Mouse (Mus musculus) lung, embryonic 14.5 days (tissue): Measurements from ENCODE around the gene Smim14. TPM values are rescaled to one million over a fixed set of nuclear protein-coding genes. Genes with fewer than 3 reads are reported as not detected.

Experiments used
- ATAC-seq: fragments of 200-750 bp; cut with Nextera tagmentation; 2 replicates; pipeline ENCODE4 v1.8.0; 2017; ENCODE audit warnings: mild to moderate bottlenecking, moderate TSS enrichment, moderate library complexity; ENCODE audit not compliant: insufficient read depth
- DNase-seq: peaks from one replicate; pipeline ENCODE4 v3.0.0-alpha.2; 2015
- H3K27ac ChIP-seq: fragments of 300-500 bp; sonication (generic); 2 replicates; pipeline ENCODE4 v1.5.1; 2014; ENCODE audit warnings: low read depth, mild to moderate bottlenecking, moderate library complexity
- H3K27me3 ChIP-seq: fragments of 300-500 bp; sonication (generic); 2 replicates; pipeline ENCODE4 v1.6.1; 2014; ENCODE audit warnings: low read length, control low read depth; ENCODE audit not compliant: insufficient read depth
- H3K36me3 ChIP-seq: fragments of 300-500 bp; sonication (generic); 2 replicates; pipeline ENCODE4 v1.6.1; 2014; ENCODE audit warnings: control low read depth; ENCODE audit not compliant: insufficient read depth
- H3K4me1 ChIP-seq: fragments of 300-500 bp; sonication (generic); 2 replicates; pipeline ENCODE4 v1.6.1; 2014; ENCODE audit warnings: antibody characterized with exemption, control low read depth; ENCODE audit not compliant: insufficient read depth
- H3K4me2 ChIP-seq: fragments of 300-500 bp; sonication (generic); 2 replicates; pipeline ENCODE4 v1.6.1; 2014; ENCODE audit warnings: mild to moderate bottlenecking
- H3K4me3 ChIP-seq: fragments of 300-500 bp; sonication (generic); 2 replicates; pipeline ENCODE4 v1.5.1; 2014; ENCODE audit warnings: low read depth, low read length
- H3K9ac ChIP-seq: fragments of 300-500 bp; sonication (generic); 2 replicates; pipeline ENCODE4 v1.6.1; 2014
- H3K9me3 ChIP-seq: fragments of 300-500 bp; sonication (generic); 2 replicates; pipeline ENCODE4 v1.6.1; 2016; ENCODE audit warnings: low read depth, low read length, control low read depth
- CTCF ChIP-seq: IDR thresholded peaks from 2 replicates; pipeline ENCODE4 v1.5.1; 2016; ENCODE audit warnings: antibody characterized with exemption, low read depth
- WGBS: fragments of 180-500 bp; shearing (Covaris S2); extraction: QIAGEN DNeasy Blood & Tissue Kit; methylation state at CpG from one replicate; pipeline ENCODE4 v1.1.7; 2014; 5-methylcytosine and 5-hydroxymethylcytosine counted together
- polyA plus RNA-seq: library from polyadenylated mRNA; unstranded; fragments of >200 nt; fragmentation: Nextera tagmentation; extraction: Ambion mirVana; gene quantifications from 2 replicates; pipeline ENCODE4 v1.2.1, GENCODE M21; 2014

Smim14 gene
- polyA plus RNA-seq, result 83.0 and 91.2 TPM in 2 replicates

- DNase-seq (peak; percentile 98), ATAC-seq (peak; percentile 98)
- whole genome bisulfite sequencing, result under 1% methylated on average over 62 of the region's 66 CpGs
- no peak for TF ChIP-seq CTCF
- H3K9ac ChIP-seq, result peak within 1 kb of the TSS; percentile 97
- H3K4me3 ChIP-seq, result peak within 1 kb of the TSS; percentile 92
- peak within 1 kb of the TSS; percentile 82 for H3K4me2 ChIP-seq
- H3K9me3 ChIP-seq, result no peaks in the 10 kb centered on the region
- no peaks in the 10 kb centered on the region for H3K27me3 ChIP-seq
- H3K27ac ChIP-seq, result peak within 1 kb of the TSS; percentile 99
- H3K4me1 ChIP-seq, result 0 out of 2 replicates have a peak, but pooled peaks cover 6% of the 10 kb centered on the region
- no peaks in the 10 kb centered on the region for H3K36me3 ChIP-seq
These were observed at the start of gene Smim14, which contains the start of gene Ube2k for GRCm38 (mm10) chr5:65536751-65537419. Smim14 (minus strand) TSS chr5:65537184. Ube2k (plus strand) TSS chr5:65537233.

GRCm38 (mm10) chr5:65586291-65586690 lies 49.3 kb upstream of the Smim14 start:
- TF ChIP-seq CTCF, result no peak
- H3K36me3 ChIP-seq, result peaks cover 54% of the 10 kb centered on the region
- no peak overlapping the region for H3K4me3 ChIP-seq
- H3K4me1 ChIP-seq, result no peaks in the 10 kb centered on the region
- WGBS, result 94% methylated on average over 5 of the region's 5 CpGs
- H3K9ac ChIP-seq, result no peak overlapping the region
- no peak overlapping the region for H3K27ac ChIP-seq
- H3K9me3 ChIP-seq, result no peaks in the 10 kb centered on the region
- H3K27me3 ChIP-seq, result no peaks in the 10 kb centered on the region
- no peak overlapping the region for H3K4me2 ChIP-seq
- DNase-seq (no peak), ATAC-seq (no peak)

- ATAC-seq (no peak), DNase-seq (no peak)
- no peak overlapping the region for H3K27ac ChIP-seq
- H3K9me3 ChIP-seq, result no peaks in the 10 kb centered on the region
- no peak overlapping the region for H3K4me2 ChIP-seq
- no peak overlapping the region for H3K4me3 ChIP-seq
- no peak overlapping the region for H3K9ac ChIP-seq
- peaks cover 46% of the 10 kb centered on the region for H3K36me3 ChIP-seq
- WGBS, result 76% methylated on average over 3 of the region's 3 CpGs
- no peaks in the 10 kb centered on the region for H3K27me3 ChIP-seq
- no peak for TF ChIP-seq CTCF
- H3K4me1 ChIP-seq, result no peaks in the 10 kb centered on the region
These were observed 41.6 kb upstream of the Smim14 start for GRCm38 (mm10) chr5:65578545-65578944.

- Histone ChIP-seq H3K4me2 (no peak overlapping the region), H3K27me3 (no peaks in the 10 kb centered on the region), H3K36me3 (peaks cover 38% of the 10 kb centered on the region), H3K4me1 (no peaks in the 10 kb centered on the region), H3K27ac (no peak overlapping the region), H3K9me3 (no peaks in the 10 kb centered on the region), H3K9ac (no peak overlapping the region), H3K4me3 (no peak overlapping the region)
- ATAC-seq (no peak), DNase-seq (no peak)
- WGBS, result 85% methylated on average over 2 of the region's 2 CpGs
- no peak for TF ChIP-seq CTCF
These were observed 38.9 kb upstream of the Smim14 start for GRCm38 (mm10) chr5:65575896-65576295.

DNA sequence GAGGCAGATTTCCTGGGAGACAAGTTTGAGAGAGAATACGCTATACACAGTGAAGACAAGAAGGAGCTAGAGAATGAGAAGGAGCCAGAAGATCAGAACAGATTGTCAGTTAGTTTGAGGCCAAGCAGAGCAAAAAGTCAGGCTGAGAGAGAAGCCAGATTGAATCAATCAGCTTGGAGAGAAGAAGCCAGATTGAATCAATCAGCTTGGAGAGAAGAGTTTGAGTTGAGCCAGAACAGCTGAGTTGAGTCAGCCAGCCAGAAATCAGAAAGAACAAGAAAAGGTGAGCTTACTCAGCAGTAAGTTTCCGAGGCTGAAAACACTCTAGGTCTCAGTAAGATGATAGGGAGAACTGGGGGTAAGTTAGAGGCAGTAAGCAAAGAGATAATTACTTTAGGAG lies 37.9 kb upstream of the Smim14 start:
- Histone ChIP-seq H3K4me3 (no peak overlapping the region), H3K4me1 (no peaks in the 10 kb centered on the region), H3K36me3 (peaks cover 40% of the 10 kb centered on the region), H3K4me2 (no peak overlapping the region), H3K9me3 (no peaks in the 10 kb centered on the region), H3K27me3 (no peaks in the 10 kb centered on the region), H3K27ac (no peak overlapping the region), H3K9ac (no peak overlapping the region)
- DNase-seq (no peak), ATAC-seq (no peak)
- WGBS, result 80% methylated on average over 2 of the region's 2 CpGs
- no peak for TF ChIP-seq CTCF

- ATAC-seq, result no peak
- no peak for DNase-seq
- Histone ChIP-seq H3K4me3 (no peak overlapping the region), H3K36me3 (peaks cover 14% of the 10 kb centered on the region), H3K27ac (no peak overlapping the region), H3K27me3 (no peaks in the 10 kb centered on the region), H3K4me2 (no peak overlapping the region), H3K9me3 (no peaks in the 10 kb centered on the region), H3K9ac (no peak overlapping the region), H3K4me1 (no peaks in the 10 kb centered on the region)
- 80% methylated on average over 2 of the region's 2 CpGs for WGBS
- no peak for TF ChIP-seq CTCF
These were observed 28.5 kb upstream of the Smim14 start for GRCm38 (mm10) chr5:65565486-65565885.

DNA sequence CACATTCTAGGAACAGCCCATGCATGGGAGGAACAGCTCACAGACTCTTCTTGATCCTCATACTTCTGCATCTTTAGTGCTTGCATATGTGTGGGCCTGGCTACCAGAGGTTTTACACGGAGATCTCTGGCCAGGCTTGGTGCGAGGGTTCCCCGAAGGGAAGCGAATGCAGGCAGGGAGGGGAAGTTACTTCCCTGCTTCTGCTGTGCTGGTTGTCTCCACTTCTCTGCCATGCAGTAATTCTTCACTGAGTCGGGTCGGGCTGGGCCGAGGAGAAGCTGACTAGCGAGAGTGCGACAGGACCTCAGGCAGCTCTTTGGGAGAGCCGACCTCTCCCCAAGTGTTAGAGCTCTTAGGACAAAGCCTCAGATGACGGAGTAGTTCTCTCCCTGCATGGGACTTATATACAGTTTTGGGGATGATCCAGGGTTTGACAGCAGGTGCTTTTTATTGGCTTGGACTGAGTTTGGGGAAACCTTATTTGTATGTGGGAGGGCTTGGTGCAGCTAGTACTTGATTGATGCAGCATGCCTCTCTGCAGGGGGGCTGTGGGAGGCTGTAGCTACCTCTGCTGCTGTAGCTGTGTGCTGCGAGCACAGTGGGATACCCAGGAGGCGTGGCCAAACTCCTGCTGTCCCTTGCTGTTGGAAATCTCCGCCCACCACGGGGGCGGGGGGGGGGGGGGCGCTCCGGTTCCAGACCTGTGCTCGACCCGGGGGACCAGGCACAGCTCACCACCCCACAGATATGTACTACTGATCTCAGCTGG lies 24.3 kb upstream of the Smim14 start:
- Histone ChIP-seq H3K4me2 (no peak overlapping the region), H3K9me3 (no peaks in the 10 kb centered on the region), H3K36me3 (0 out of 2 replicates have a peak, but pooled peaks cover 2% of the 10 kb centered on the region), H3K27ac (no peak overlapping the region), H3K9ac (no peak overlapping the region), H3K27me3 (no peaks in the 10 kb centered on the region), H3K4me3 (no peak overlapping the region), H3K4me1 (no peaks in the 10 kb centered on the region)
- WGBS, result 43% methylated on average over 20 of the region's 20 CpGs
- DNase-seq, result no peak
- TF ChIP-seq CTCF, result no peak
- no peak for ATAC-seq
